Mouse (Mus musculus) layer of hippocampus, adult 9-10 months (tissue): ENCODE data around the gene Tdpoz2.
"Not testable (repeated sequence)": the region's sequence is repeated elsewhere in the genome, so short reads cannot be mapped to it uniquely, and the experiment has no call there.

Experiments used
- DNase-seq: peaks from one replicate; pipeline ENCODE4 v3.0.0; 2022; ENCODE audit warnings: low spot score

Gene Tdpoz2

GRCm38 (mm10) chr3:93652586-93652985 is at the start of gene Tdpoz2:
Gene Tdpoz2, minus strand, starts transcription at chr3:93652686.
- DNase-seq: no peak

DNA sequence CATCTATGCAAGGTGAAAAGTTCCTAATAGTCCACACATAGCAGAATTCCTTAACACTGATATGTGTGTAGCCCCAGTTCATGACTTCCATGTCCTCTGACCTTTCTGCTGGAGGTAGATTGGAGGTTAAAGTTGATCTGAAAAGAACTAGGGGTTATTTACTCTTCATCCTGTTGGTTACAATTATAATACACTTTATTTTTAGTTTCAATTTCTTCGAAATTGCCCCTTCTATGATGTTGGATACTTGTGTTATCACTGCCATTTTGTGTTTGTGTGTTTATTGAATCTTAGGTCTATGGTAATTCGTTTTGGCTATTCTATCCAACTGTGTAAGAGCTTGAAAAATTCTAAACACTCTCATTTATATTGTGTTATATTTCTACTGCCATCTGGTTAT is 40.5 kb upstream of the Tdpoz2 start, which contains the start of gene Gm37596:
Gm37596 (minus strand) TSS at position 101 of the 400 bp plus-strand sequence.
- DNase-seq: not testable (repeated sequence)

GRCm38 (mm10) chr3:93676210-93676609 is 23.7 kb upstream of the Tdpoz2 start, which contains the start of gene Tdpoz1:
Gene Tdpoz1, minus strand, starts transcription at chr3:93676310.
- DNase-seq: not testable (repeated sequence)

DNA sequence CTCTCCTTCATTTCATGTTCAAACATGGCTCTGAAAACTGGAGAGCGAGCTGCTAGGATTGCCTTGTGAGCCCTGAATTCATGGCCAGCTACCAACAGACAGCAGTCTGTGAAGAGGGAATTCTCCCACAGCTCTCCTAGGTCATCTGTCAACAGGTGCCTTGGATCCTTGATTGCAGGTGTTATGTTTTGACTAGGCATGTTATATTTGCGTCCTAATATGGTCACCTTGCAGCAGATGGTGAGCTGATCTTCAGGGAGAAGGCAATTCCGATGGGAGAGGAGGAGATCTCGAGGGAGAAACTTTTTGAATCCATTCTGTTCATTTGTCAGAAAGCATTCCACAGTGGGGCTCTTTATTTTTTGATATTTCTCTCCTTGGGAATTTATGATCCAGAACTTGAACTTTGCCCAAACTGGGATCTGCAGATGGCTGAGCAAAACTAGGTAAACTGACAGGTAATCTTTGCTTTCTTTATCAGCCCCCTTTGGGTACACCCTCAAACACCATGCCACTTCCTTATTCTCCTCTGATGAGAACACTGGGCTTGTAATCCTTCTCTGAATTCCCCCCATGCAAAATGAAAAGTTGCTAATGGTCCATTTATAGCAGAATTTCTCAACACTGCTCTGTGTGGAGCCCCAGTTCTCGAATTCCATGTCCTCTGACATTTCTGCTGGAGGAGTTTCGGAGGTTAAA is 18.5 kb upstream of the Tdpoz2 start:
- DNase-seq: not testable (repeated sequence)

DNA sequence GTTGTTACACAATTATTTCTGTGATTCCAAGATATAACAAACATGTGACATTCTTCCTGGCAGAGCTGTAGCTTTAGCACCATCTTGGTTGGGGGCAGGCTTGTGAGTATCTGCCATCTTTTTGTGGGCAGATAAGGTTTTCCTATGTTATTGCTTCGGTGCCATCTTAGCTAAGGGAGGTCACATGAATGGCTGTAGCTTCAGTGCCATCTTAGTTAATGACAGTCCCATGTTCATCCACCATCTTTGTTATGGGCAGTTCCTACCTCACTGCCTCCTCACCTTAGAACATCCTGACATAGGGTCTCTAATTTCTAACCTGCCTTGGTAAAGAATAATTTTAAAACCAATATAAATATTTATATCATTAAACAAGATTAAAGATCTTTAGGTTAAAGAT is 1.8 kb upstream of the Tdpoz2 start:
- DNase-seq: no peak

DNA sequence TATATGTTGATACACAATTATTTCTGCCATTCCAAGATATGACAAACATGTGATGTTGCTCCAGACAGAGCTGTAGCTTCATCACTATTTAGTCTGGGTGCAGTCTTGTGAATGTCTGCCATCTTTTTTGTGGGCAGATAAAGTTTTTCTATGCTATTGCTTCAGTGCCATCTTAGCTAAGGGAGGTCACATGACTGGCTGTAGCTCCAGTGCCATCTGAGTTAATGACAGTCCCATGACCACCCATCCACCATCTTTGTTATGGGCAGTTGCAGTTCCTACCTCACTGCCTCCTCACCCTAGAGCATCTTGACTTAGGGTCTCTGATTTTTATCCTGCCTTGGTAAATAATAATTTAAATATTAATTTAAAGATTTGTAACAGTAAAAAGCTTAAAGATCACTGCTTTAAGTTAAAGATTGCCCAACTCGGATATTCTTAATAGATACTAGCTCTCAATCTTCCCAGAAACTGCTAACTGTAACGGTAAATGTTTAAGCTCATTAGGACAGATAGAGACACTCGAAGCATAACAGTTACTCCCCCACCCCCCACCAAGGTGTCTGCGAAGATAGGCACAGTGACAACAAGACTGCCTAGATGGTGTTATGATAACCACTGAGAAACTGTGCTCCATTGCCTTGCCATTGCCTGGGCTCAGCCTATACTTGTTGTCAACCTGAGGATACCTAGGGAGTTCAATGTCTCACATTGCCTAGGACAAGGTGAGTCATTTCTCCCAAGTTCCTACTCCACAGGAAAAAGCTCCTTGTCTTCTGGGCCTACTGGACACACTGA is 21.4 kb downstream of the Tdpoz2 start:
- DNase-seq: not testable (repeated sequence)

- not testable (repeated sequence) for DNase-seq
Observed at GRCm38 (mm10) chr3:93608970-93609369, 43.5 kb downstream of the Tdpoz2 start.

GRCm38 (mm10) chr3:93601903-93602302 is 50.6 kb downstream of the Tdpoz2 start:
- DNase-seq: no peak
